Mouse (Mus musculus) olfactory bulb, adult 2 months (tissue): ENCODE data around the gene Bnipl. TPM values are rescaled to one million over a fixed set of nuclear protein-coding genes. Genes with fewer than 3 reads are reported as not detected.

Experiments
- H3K27ac ChIP-seq: fragments of 200-500 bp; 2 replicates; pipeline ENCODE4 v1.5.1; 2012; ENCODE audit warnings: low read depth, low read length; ENCODE audit not compliant: insufficient read depth
- H3K4me1 ChIP-seq: fragments of 200-500 bp; 2 replicates; pipeline ENCODE4 v1.6.1; 2012; ENCODE audit warnings: low read length; ENCODE audit not compliant: control insufficient read depth, insufficient read depth
- H3K4me3 ChIP-seq: fragments of 200-500 bp; 2 replicates; pipeline ENCODE4 v1.5.1; 2012; ENCODE audit warnings: mild to moderate bottlenecking, low read depth, low read length, moderate library complexity; ENCODE audit not compliant: insufficient read depth
- CTCF ChIP-seq: fragments of 200-500 bp; IDR thresholded peaks from 2 replicates; pipeline ENCODE4 v1.5.1; 2012; ENCODE audit warnings: low read depth, mild to moderate bottlenecking, low read length, moderate library complexity; ENCODE audit not compliant: insufficient read depth
- POLR2A ChIP-seq: fragments of 200-500 bp; IDR thresholded peaks from 2 replicates; pipeline ENCODE4 v1.6.1; 2012; ENCODE audit warnings: mild to moderate bottlenecking, low read depth, low read length, moderate library complexity; ENCODE audit not compliant: insufficient read depth
- WGBS: fragments of 180-500 bp; shearing (Covaris S2); methylation state at CpG from one replicate; pipeline ENCODE4 v1.1.7; 2018; 5-methylcytosine and 5-hydroxymethylcytosine counted together
- polyA plus RNA-seq: library from polyadenylated mRNA; stranded (reverse); fragments of >200 nt; gene quantifications from 2 replicates; pipeline ENCODE4 v1.2.4, GENCODE M21; 2012; ENCODE audit warnings: low replicate concordance; ENCODE audit not compliant: missing spikeins, insufficient read depth, insufficient read length

The Bnipl gene
- polyA plus RNA-seq, 1 experiment, result not detected

DNA sequence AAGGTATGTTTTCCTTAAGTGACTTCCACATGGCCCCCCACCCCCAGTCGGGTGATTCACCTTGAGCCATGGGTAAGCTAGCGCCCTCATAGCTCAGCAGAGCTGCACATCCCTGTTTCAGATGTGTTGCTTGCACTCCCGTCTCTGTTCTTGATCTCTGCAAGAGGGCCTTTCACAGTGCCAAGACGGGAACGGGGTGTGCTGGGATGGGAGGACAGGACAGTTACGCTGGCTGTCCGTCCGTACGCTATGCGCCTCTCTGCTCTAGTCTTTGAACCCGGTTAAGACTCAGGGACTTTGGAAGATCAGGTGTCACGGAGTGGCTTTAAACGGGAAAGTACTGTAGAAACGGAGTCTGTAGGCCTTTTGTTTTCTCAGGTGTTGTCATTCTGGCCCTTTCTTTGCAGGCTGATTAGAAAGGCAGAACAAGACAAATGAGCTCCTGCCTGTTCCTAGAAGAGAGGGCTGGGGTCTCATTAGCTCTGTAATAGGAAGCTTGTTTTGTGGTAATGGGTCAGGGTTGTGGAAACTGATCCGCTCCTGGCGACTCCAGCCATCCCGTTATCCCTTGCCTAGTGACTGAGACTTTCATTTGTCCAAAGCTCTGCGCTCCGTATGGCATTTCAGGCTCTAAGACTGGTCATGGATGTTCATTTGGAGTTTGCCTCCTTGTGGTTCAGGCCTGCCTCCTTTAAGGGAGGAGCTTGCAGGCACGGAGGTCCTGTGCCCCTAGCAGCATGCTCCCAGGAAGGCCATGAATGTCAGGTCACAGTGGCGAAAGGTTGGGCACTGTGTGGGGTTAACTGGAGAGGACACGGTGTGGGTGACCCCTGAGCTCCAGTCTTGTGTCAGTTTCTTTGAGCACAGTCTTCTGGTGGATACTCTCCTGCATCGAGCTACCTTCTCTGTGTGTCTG, 15.3 kb downstream of the Bnipl start:
- TF ChIP-seq POLR2A, result no peak
- no peak for TF ChIP-seq CTCF
- no peak overlapping the region for H3K27ac ChIP-seq
- peaks cover 26% of the 10 kb centered on the region for H3K4me1 ChIP-seq
- H3K4me3 ChIP-seq, result no peak overlapping the region
- WGBS, result 69% methylated on average over 23 of the region's 23 CpGs

DNA sequence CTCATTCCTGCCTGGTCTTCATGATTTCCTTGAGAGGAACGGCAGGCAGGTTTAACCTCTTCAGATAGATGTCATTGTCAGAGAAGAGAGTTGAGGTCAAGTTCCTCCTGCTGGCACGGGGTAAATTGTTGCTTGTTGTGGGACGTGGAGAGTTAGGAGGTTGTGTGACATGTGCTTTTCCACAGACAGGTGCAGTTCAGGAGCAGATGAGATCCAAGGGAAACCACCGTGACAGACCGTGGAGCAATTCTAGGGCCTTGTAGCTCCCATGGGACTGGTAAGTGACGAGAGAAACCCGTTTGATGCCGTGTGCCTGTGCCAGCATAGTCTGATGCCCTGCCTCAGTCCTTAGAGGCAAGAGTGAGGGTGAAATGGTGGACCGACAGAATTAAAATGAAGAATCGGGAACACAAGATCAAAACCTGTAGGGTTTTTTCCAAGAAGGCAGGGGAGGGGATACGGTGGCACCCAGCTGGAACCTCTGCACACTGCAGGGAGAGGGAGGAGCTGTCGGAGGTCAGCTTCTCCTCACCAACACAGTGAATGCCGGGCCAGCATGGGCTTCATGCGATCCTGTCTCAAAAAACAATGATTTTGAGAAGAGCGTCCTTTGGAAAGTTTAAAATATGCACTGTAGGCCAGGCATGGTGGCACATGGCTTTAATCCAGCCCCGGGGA, 17.6 kb downstream of the Bnipl start:
- 87% methylated on average over 16 of the region's 16 CpGs for WGBS
- Histone ChIP-seq H3K4me1 (peaks cover 35% of the 10 kb centered on the region), H3K4me3 (no peak overlapping the region), H3K27ac (no peak overlapping the region)
- TF ChIP-seq POLR2A, result no peak
- TF ChIP-seq CTCF, result no peak

DNA sequence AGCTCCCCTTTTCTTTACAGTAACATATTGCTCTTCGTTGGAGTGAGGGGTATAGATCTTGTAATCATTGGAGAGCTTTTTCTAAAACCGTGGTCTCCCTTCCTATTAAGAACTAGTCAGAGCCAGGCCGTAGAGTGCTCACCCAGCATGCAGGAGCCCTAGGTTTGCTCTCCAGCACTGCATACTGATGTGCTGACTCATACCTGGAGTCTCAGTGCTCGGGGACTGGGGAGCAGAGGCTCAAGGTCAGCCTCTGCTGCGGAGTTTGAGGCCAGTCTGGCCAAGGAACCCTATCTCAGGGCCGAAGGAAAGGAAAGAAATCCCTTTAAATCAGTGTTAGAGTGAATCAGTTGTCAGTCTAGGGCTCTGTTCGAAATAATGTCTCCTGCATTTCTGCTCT, 18.2 kb downstream of the Bnipl start:
- Histone ChIP-seq H3K4me3 (no peak overlapping the region), H3K27ac (no peak overlapping the region), H3K4me1 (peaks cover 35% of the 10 kb centered on the region)
- TF ChIP-seq CTCF (no peak), POLR2A (no peak)
- WGBS, result 77% methylated on average over 7 of the region's 7 CpGs

DNA sequence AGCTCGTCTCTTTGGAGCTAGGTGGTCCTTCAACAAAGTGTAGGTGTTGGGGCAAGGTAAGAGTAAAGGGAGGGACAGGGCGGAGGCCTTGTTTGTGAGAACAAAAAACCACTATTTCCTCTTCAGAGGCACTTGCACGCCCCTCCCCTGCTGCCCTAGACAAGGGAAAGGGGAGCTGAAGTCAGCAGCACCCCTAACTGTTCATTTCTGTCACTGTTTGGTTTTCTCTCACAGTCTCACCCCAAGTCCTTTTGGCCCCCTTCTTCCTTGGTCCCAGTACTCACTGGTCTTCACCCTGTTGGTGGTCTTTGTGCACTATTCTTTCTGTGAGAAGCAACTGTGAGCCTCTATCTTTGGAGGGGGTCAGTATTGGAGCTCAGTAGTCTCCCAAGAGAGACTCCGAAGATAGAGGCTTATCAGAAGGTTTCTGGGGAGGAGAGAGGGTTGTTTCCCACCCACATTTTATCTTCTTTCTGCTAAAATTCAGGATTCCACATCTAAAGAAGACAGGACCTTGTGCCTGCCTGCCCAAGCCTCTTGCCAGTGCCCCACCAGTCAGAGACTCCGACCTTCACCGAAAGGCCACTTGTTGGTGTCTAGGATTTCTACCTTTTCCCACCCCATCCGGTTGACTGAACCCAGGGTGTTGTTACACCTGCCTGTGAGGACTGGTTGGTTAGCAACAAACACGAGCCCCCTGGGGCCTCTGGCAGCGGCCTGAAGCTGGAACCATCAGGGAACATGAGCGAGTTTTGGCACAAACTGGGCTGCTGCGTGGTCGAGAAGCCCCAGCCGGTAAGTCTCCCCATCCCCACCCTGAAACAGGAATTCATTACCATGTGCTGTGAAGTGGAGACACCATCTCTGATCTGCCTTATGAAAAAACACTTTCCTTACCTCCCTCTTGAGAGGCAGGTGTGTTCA, 19.4 kb downstream of the Bnipl start, which contains the start of gene Mllt11:
Gene Mllt11 (minus strand): TSS at position 874 of the 924 bp plus-strand sequence.
- 35% methylated on average over 13 of the region's 13 CpGs for WGBS
- no peak within 1 kb of the TSS for H3K4me3 ChIP-seq
- H3K27ac ChIP-seq, result peak within 1 kb of the TSS; percentile 48; the same call in 1 of the 2 replicates
- no peak for TF ChIP-seq CTCF
- no peak for TF ChIP-seq POLR2A
- peaks cover 31% of the 10 kb centered on the region for H3K4me1 ChIP-seq

DNA sequence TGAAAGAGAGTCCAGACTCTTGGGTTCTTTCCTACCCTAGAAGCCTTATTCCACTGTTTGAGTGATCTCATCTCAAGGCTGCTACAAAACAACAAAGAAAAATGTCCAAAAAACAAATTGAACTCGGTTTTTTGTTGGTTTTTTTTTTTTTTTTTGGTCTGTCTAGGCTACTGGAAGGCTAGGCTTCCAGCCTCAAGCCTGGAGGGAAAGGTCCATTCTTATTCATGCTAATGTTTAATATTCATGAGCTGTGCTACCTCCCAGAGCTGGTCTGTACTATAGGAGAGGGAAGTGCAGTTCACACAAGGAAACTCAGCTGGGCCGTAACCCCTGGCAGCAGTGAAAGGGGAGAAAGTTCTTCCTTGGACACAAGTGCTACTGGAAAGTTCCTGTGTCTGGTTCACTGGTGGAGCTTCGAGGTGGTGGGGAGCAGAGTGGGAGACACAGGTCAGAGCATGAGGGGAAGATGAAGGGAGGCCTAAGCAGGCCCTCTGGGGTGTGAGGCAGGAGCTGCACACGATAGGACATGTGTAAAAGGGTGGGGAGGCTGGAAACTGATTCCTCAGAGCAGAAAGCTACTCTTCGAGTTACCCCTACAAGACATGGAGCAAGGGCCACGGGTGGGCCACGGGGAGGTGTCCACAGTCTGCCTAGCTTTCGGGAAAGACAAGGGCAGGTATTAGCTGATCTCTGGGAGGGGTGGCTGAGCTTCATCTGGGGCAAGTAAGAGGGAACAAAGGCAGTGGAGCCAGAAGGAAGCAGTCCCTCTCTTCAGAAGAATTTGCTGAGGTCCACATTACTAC, 20.3 kb downstream of the Bnipl start:
- TF ChIP-seq POLR2A, result no peak
- no peak for TF ChIP-seq CTCF
- peak overlapping the region; percentile 71; the same call in 1 of the 2 replicates for H3K27ac ChIP-seq
- 21% methylated on average over 8 of the region's 8 CpGs for WGBS
- peaks cover 28% of the 10 kb centered on the region for H3K4me1 ChIP-seq
- H3K4me3 ChIP-seq, result peak overlapping the region; percentile 45

DNA sequence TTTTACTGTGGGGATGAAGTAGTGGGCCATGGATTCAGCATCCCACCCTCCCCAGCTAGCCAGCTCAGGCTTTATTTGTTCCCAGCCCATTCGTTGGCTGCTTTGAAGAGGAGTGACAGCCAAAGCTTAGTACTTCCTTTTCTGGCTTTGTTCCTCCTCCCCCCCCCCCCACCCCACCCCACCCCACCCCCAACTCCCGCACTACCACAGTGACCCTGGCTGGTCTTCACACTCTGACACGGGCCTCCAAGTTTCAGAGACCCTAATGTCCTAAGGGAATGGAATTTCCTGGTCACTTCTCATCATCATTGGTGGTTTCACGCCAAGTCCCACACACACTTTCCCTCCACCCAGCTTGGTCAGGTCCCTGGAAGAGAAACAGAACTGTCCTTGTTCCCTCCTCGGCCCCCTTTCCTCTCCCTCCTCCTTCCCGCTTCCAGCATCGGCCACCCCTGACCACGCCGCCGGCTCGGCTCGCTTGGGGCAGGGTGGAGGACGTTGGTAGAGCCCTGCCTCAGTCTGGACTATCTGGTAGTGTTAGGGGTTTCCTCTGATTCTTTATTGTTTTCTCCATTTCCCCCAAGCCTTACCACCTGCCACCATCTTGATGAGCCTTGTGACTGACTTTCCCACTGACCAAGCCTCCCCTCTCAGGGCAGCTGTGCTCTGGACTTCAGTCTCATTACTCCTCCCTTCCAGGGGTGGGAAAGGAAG, 21.1 kb downstream of the Bnipl start:
- H3K4me3 ChIP-seq, result peak overlapping the region; percentile 67
- WGBS, result 10% methylated on average over 13 of the region's 13 CpGs

DNA sequence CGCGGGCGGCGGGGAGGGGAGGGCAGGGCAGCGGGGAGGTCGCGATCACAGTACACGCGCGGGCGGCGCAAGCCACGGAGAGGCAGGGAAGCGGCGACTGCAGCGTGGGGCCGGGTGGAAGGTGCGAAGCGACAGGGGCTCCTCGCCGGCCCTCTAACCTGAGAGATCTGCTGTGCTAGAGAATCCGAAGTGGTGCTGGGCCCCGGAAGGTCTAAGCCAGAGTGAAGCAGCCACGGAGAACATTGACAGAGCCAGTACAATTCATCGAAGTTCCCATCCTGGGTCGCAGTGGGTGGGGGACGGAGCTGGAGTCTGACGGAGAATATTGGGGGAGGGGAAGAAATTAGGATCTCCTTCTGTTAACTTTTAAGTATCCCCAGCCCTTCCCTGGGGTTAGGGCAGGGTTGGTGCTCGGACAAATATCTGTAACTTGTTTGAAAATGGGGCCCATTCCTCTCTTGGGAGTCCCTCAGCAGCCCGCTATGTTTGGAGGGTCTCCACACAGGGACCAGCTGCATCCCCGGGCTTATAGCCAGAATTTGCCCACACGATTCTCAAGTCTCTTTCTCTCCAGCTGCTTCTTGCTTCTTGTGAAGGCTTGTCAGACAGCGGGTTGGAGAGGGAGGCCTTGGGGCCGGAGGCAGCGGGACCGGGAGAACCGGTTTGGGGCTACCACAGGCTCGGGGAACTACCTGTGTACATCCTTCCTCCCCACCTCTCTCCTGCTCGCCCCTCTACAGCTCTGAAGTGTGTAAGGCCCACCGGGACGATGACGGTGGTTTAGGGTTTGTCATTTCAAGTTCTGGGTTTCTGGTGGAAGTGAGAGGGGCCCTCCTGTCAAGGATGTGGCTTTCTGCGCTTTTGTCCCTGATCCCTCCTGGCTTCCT, 21.9 kb downstream of the Bnipl start:
- WGBS, result under 1% methylated on average over 43 of the region's 43 CpGs
- peak overlapping the region; percentile 67 for H3K4me3 ChIP-seq
- peaks cover 25% of the 10 kb centered on the region for H3K4me1 ChIP-seq
- H3K27ac ChIP-seq, result peak overlapping the region; percentile 66
- TF ChIP-seq POLR2A (no peak), CTCF (no peak)

More for the DNA sequence above, 21.1 kb downstream of the Bnipl start:
- H3K27ac ChIP-seq, result peak overlapping the region; percentile 71
- H3K4me1 ChIP-seq, result peaks cover 22% of the 10 kb centered on the region
- TF ChIP-seq CTCF (no peak), POLR2A (no peak)
